Mouse (Mus musculus): Measurements from ENCODE around the gene C2cd4a. TPM values are rescaled to one million over a fixed set of nuclear protein-coding genes. Genes with fewer than 3 reads are reported as not detected.

The C2cd4a gene
- 43.7 and 47.5 TPM in 2 replicates for polyA plus RNA-seq (2012; rRNA removed)

DNA sequence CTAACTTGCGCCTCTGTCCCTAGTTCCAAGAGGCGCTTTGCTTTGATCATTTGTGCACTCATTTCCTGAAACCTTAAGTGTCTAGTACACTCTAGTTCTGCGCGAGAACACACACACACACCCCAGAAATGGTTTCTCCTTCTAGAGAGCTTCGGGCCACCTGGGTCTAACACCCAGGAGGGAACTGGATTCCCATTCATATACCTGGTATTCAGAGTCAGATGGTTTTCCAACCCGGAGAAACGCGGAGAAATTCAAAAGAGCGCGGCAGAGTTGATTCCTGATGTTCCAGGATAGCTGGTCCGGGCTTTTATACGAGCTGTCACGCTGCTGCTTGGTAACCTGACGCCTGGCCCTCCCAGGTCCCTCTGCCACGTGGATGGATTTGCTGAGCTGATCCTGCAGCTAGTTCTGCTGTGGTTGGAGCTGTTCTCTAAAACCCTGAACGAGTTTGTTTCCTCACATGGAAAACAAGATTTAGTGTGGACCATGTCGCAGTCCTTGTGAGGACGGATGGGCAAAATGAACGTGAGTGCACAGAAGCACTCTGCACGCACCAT lies at the start of gene C2cd4a:
C2cd4a (minus strand) TSS at position 285 of the 560 bp plus-strand sequence.

DNA sequence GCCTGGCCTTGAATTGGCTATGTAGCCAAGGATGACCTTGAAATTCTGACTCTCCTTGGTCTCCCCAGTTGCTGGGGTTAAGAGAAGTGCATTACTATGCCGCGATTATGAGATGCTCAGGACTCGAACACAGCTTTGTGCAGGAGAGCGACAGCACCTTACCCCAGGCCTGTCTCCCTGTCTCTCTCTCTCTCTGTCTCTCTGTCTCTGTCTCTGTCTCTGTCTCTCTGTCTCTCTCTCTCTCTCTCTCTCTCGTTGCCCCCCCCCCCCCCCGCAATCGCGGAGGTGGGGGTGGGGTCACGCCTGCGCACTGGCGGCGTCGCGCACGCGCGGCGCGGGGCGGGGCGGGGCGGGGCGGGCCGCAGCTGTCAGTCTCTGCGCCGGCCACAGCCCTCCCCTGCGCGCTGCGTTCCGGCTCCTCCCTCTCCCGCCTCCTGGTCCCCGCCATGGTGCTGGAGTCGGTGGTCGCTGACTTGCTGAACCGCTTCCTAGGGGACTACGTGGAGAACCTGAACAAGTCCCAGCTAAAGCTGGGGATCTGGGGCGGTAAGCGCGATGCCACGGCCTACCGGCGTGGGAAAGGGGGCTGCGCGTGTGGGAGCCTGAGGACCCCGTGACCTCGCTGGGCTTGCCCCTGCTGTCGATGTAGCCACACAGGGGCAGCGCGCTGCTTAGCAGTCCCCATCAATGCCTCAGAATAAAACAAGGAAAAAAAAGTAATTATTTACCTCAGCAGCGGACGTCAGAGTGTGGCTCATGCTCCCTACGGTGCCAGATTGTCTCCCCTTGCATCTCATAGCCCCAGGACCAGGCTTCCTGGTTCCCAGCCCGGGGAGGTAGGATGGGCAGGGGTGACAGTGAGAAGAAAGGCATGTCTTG lies 8.1 kb upstream of the C2cd4a start, which contains the start of gene Vps13c:
Vps13c (plus strand) TSS at position 416 of the 879 bp plus-strand sequence.

Other genes with a start within 250 kb of the C2cd4a start
- 75.0 and 117 TPM in 2 replicates for gene C2cd4b, start 72.9 kb downstream of the C2cd4a start, polyA plus RNA-seq (2012; rRNA removed)
- 4.8 and 5.0 TPM in 2 replicates for gene Vps13c, start 8.1 kb upstream of the C2cd4a start, polyA plus RNA-seq (2012; rRNA removed)